Mouse (Mus musculus) thymus, adult 2 months (tissue): ENCODE data around the gene Antxr1.

Source experiments
- CTCF ChIP-seq: fragments of 200-500 bp; IDR thresholded peaks from 2 replicates; pipeline ENCODE4 v1.5.1; 2012; ENCODE audit warnings: mild to moderate bottlenecking, control low read depth, low read length, moderate library complexity, borderline replicate concordance; ENCODE audit not compliant: control insufficient read depth, poor library complexity, insufficient read depth; ENCODE audit errors: extremely low read depth
- POLR2A ChIP-seq: fragments of 200-500 bp; IDR thresholded peaks from 2 replicates; pipeline ENCODE4 v1.6.1; 2012; ENCODE audit warnings: mild to moderate bottlenecking, low read length, control low read depth, moderate library complexity; ENCODE audit not compliant: control insufficient read depth, poor library complexity, insufficient read depth; ENCODE audit errors: extremely low read depth

DNA sequence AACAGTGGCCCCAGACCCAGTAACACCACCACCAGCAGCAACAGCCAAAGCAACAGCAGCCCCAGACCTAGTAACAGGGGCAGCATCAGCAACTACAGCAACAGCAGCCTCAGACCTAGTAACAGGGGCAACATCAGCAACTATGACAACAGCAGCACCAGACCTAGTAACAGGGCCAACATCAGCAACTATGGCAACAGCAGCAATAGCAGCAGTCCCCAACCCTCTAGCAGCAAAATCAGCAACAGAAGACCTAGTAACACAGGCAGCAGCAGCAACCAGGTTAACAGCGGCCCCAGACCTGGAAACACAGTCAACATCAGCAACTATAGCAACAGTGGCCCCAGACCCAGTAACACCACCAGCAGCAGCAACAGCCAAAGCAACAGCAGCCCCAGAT is 224.1 kb downstream of the Antxr1 start:
- TF ChIP-seq CTCF (no peak), POLR2A (no peak)
